Mouse (Mus musculus) neural tube, embryonic 15.5 days (tissue): ENCODE measurements around the gene Asap2. TPM values are rescaled to one million over a fixed set of nuclear protein-coding genes. Genes with fewer than 3 reads are reported as not detected.

ENCODE experiments used
- ATAC-seq: fragments of 200-750 bp; cut with Nextera tagmentation; 2 replicates; pipeline ENCODE4 v1.8.0; 2017; ENCODE audit warnings: mild to moderate bottlenecking, moderate TSS enrichment, moderate library complexity; ENCODE audit not compliant: low FRiP score
- H3K27ac ChIP-seq: fragments of 300-500 bp; sonication (generic); replicated peaks from 2 replicates; pipeline ENCODE4 v1.5.1; 2015; ENCODE audit warnings: mild to moderate bottlenecking, inconsistent platforms
- H3K27me3 ChIP-seq: fragments of 300-500 bp; sonication (generic); replicated peaks from 2 replicates; pipeline ENCODE4 v1.6.1; 2015; ENCODE audit warnings: inconsistent platforms
- H3K36me3 ChIP-seq: fragments of 300-500 bp; sonication (generic); 2 replicates; pipeline ENCODE4 v1.6.1; 2015; ENCODE audit warnings: inconsistent platforms
- H3K4me1 ChIP-seq: fragments of 300-500 bp; sonication (generic); 2 replicates; pipeline ENCODE4 v1.6.1; 2015; ENCODE audit warnings: inconsistent platforms
- H3K4me2 ChIP-seq: fragments of 300-500 bp; sonication (generic); 2 replicates; pipeline ENCODE4 v1.6.1; 2015; ENCODE audit warnings: inconsistent platforms, mild to moderate bottlenecking, moderate library complexity
- H3K4me3 ChIP-seq: fragments of 300-500 bp; sonication (generic); replicated peaks from 2 replicates; pipeline ENCODE4 v1.5.1; 2015; ENCODE audit warnings: mild to moderate bottlenecking, inconsistent platforms
- H3K9ac ChIP-seq: fragments of 300-500 bp; sonication (generic); replicated peaks from 2 replicates; pipeline ENCODE4 v1.6.1; 2015; ENCODE audit warnings: mild to moderate bottlenecking, inconsistent platforms
- H3K9me3 ChIP-seq: fragments of 300-500 bp; sonication (generic); replicated peaks from 2 replicates; pipeline ENCODE4 v1.6.1; 2016; ENCODE audit warnings: inconsistent platforms
- WGBS: fragments of 180-500 bp; shearing (Covaris S2); methylation state at CpG from one replicate; pipeline ENCODE4 v1.1.7; 2015; ENCODE audit warnings: mixed read lengths; 5-methylcytosine and 5-hydroxymethylcytosine counted together
- polyA plus RNA-seq: library from polyadenylated mRNA; unstranded; fragments of >200 nt; fragmentation: Nextera tagmentation; extraction: Ambion mirVana; gene quantifications from 2 replicates; pipeline ENCODE4 v1.2.1, GENCODE M21; 2015

The Asap2 gene
- polyA plus RNA-seq, 1 experiment from 2014 or later: 10.8 TPM

DNA sequence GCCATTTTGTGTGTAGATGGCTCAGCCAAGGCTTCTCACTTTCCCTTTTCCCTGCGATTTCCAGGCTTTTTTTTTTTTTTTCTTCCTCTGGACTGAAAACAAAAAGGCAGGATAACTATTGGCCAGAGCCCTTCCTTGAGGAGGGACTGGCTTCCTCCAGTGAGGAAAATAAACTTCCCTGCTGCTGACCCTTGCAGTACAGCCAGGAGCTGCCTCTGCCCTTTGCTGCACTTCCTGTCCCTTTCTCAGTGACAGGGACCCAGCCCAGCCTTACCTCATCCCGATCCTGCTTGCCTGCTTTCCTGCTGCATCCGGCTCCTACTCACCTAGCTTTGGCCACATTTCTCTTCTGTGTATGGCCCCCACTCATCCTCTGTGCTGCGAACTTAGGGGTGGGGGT is 164.8 kb downstream of the Asap2 start:
- H3K27ac ChIP-seq: no peak overlapping the region
- H3K27me3 ChIP-seq: no peaks in the 10 kb centered on the region
- H3K36me3 ChIP-seq: no peaks in the 10 kb centered on the region
- no peak overlapping the region for H3K4me3 ChIP-seq
- 75% methylated on average over 4 of the region's 4 CpGs for WGBS
- H3K9me3 ChIP-seq: no peaks in the 10 kb centered on the region
- H3K9ac ChIP-seq: no peak overlapping the region
- H3K4me2 ChIP-seq: no peak overlapping the region
- peaks cover 39% of the 10 kb centered on the region for H3K4me1 ChIP-seq
- no peak for ATAC-seq

DNA sequence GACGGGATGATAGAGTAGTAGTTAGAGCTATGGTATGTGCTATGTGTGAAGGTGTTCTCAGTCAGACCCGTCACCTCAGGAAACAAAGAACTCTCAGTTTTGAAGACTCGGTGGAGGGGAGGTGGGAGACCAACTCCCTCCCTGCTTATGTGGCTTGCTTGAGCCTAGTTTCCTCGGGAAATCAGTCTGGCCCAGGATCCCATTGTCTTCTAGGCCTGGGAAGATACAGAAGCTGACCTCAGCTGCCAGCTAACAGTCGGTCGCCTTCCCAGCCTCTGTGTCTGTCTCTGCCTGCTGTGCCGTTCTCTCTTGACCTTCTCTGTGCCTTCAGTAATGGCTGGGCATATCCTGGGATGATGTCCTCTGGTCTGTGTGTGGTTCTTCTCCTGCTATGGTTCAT is 169.0 kb downstream of the Asap2 start:
- no peak overlapping the region for H3K4me3 ChIP-seq
- no peak for ATAC-seq
- H3K9me3 ChIP-seq: no peaks in the 10 kb centered on the region
- H3K36me3 ChIP-seq: no peaks in the 10 kb centered on the region
- H3K4me2 ChIP-seq: no peak overlapping the region
- no peaks in the 10 kb centered on the region for H3K27me3 ChIP-seq
- no peak overlapping the region for H3K27ac ChIP-seq
- peaks cover 44% of the 10 kb centered on the region for H3K4me1 ChIP-seq
- 48% methylated on average over 7 of the region's 7 CpGs for WGBS
- no peak overlapping the region for H3K9ac ChIP-seq

DNA sequence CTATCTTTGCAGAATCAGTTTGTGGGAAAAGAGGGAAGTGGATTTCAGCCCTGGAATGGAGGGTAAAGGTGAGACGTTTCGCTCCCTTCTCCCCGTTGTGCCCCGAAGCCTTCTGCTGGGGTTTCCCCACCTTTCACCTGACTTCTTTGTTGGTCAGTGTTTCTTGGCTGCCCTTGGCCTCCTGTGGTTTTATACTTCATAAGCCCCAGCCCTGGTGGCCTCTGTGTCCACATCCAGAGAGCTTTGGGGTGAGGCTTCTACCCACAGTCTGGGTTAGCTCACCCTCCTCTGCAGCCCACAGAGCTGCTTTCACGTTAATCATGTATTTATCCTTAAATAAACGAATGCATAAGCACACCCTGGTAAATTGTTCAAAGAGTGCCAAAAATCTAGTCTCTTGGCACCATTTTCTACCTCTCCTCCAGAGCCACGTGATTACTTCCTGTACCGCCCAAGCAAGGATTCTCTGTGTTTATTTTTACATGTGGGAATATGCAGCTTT is 170.1 kb downstream of the Asap2 start:
- H3K4me3 ChIP-seq: no peak overlapping the region
- 67% methylated on average over 8 of the region's 8 CpGs for WGBS
- peak; percentile 7; the same call in 1 of the 2 replicates for ATAC-seq
- H3K9ac ChIP-seq: no peak overlapping the region
- H3K9me3 ChIP-seq: no peaks in the 10 kb centered on the region
- no peaks in the 10 kb centered on the region for H3K27me3 ChIP-seq
- peaks cover 41% of the 10 kb centered on the region for H3K4me1 ChIP-seq
- no peak overlapping the region for H3K4me2 ChIP-seq
- H3K27ac ChIP-seq: peak overlapping the region; percentile 46; the same call in 1 of the 2 replicates
- H3K36me3 ChIP-seq: no peaks in the 10 kb centered on the region

DNA sequence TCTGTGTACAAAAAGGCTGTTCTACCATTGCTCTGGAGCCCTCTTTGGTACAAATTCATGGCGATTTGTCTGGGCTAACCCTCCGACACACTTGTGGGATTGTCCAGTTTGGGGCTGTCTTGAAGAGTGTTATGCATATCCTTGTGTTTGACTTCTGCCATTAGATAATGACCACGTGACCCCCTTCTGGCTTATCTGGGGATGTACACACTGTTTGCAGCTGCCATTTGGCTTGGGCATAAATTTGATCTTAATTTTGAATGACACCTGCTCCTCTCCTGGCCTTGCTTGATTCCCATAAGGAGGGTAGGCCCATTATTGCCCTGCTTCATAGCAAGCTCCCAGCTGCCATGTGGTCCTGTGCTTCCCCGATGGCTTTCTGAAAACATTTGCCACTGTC is 171.6 kb downstream of the Asap2 start:
- no peaks in the 10 kb centered on the region for H3K36me3 ChIP-seq
- H3K27me3 ChIP-seq: no peaks in the 10 kb centered on the region
- peaks cover 48% of the 10 kb centered on the region for H3K4me1 ChIP-seq
- H3K9me3 ChIP-seq: no peaks in the 10 kb centered on the region
- 86% methylated on average over 4 of the region's 4 CpGs for WGBS
- H3K4me2 ChIP-seq: no peak overlapping the region
- H3K27ac ChIP-seq: no peak overlapping the region
- no peak for ATAC-seq
- H3K4me3 ChIP-seq: no peak overlapping the region
- no peak overlapping the region for H3K9ac ChIP-seq

DNA sequence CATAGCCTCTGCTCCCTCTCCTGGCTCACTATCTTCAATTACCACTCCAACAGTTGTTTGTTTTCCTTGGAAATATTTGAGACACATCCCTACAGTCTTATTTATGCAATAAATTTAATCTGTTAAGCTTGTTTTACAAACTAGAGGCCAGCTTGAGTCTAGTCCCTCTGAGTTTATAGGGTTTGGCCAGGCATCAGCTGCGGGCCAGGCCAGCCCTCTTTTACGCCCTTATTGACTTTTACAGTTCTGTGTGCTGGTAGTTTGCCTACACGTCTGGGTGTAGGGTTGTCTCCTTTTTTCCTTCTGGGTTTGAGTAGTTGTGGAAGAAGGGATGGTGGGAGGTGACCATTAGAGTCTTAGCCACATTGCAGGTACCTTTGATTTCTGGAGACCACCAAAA is 173.4 kb downstream of the Asap2 start:
- Histone ChIP-seq H3K4me2 (no peak overlapping the region), H3K27me3 (no peaks in the 10 kb centered on the region), H3K27ac (no peak overlapping the region; the same call in 1 of the 2 replicates), H3K4me3 (no peak overlapping the region), H3K9me3 (no peaks in the 10 kb centered on the region), H3K9ac (no peak overlapping the region), H3K4me1 (peaks cover 57% of the 10 kb centered on the region), H3K36me3 (peaks cover 4% of the 10 kb centered on the region)
- WGBS: 41% methylated on average over 3 of the region's 3 CpGs
- ATAC-seq: no peak

DNA sequence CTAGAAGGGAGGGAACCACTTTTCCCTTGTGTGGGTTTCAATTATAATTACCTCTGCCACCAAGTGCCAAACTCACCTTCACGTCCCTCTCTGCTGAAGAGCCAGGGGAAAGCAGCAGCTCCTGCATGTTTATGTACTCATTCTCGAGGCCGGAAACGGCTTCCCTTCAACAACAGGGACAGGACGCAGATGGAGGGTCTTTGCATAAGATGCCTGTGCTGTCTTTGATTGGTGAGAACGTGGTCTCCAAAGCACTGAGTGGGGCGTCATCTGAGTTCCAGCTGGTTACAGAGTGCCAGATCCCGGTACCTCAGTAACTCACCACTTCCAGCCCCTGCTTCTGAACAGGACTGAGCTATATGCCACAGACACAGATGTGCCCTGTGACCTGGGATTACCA is 174.0 kb downstream of the Asap2 start:
- ATAC-seq: no peak
- H3K4me3 ChIP-seq: no peak overlapping the region
- H3K36me3 ChIP-seq: peaks cover 8% of the 10 kb centered on the region
- H3K27me3 ChIP-seq: no peaks in the 10 kb centered on the region
- WGBS: 63% methylated on average over 8 of the region's 8 CpGs
- H3K9me3 ChIP-seq: no peaks in the 10 kb centered on the region
- H3K4me2 ChIP-seq: no peak overlapping the region
- peaks cover 53% of the 10 kb centered on the region for H3K4me1 ChIP-seq
- no peak overlapping the region for H3K9ac ChIP-seq
- 0 out of 2 replicates have a peak overlapping the region, but pooled peaks have one; percentile 20 for H3K27ac ChIP-seq

DNA sequence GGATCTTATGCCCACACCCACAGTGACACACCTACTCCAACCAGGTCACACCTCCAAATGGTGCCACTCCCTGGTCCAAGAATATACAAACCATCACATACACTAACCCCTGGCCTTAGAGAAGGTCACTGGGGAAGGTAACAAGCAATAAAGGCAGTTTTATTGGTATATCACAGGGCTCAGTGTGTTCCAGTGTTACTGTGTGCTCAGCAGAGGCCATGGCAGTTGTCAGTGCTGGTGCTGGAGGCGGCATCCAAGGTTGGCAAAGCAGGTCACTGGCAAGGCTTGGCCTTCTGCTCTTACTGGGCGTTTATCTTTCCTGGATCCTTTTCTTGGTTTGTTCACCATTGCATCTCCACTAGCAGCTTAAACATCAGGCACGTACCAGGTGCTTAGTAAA is 174.9 kb downstream of the Asap2 start:
- Histone ChIP-seq H3K27me3 (no peaks in the 10 kb centered on the region), H3K27ac (no peak overlapping the region), H3K9ac (no peak overlapping the region), H3K36me3 (peaks cover 13% of the 10 kb centered on the region), H3K9me3 (no peaks in the 10 kb centered on the region), H3K4me1 (peaks cover 44% of the 10 kb centered on the region), H3K4me3 (no peak overlapping the region), H3K4me2 (no peak overlapping the region)
- no peak for ATAC-seq
- WGBS: 83% methylated on average over 3 of the region's 3 CpGs

DNA sequence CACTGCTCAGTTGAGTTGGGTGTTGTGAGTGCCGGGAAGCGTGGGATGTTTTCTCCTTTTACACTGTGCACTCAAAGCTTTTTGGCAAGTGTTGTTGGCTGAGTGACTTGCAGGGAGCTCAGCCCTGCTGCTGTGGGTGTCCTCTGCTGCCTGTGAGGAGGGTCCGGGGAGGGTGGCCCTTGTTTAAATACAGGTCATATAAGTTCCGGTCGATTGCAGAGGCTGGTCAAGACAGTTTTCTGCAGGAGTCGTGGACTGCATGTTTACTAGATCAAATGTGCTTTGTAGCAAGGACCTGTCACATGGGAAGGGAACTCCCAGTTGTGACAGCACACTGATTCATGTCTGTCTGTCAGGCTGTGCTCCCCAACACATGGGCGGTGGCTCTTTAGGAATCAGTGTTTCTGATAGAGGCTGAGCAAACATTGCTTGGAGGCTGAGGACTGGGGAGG is 175.7 kb downstream of the Asap2 start:
- H3K9me3 ChIP-seq: no peaks in the 10 kb centered on the region
- peaks cover 39% of the 10 kb centered on the region for H3K4me1 ChIP-seq
- 0 out of 2 replicates have a peak overlapping the region, but pooled peaks have one; percentile 18 for H3K27ac ChIP-seq
- ATAC-seq: peak; percentile 11; the same call in 1 of the 2 replicates
- 46% methylated on average over 7 of the region's 7 CpGs for WGBS
- H3K4me3 ChIP-seq: no peak overlapping the region
- no peaks in the 10 kb centered on the region for H3K27me3 ChIP-seq
- H3K9ac ChIP-seq: no peak overlapping the region
- no peak overlapping the region for H3K4me2 ChIP-seq
- peaks cover 13% of the 10 kb centered on the region for H3K36me3 ChIP-seq

DNA sequence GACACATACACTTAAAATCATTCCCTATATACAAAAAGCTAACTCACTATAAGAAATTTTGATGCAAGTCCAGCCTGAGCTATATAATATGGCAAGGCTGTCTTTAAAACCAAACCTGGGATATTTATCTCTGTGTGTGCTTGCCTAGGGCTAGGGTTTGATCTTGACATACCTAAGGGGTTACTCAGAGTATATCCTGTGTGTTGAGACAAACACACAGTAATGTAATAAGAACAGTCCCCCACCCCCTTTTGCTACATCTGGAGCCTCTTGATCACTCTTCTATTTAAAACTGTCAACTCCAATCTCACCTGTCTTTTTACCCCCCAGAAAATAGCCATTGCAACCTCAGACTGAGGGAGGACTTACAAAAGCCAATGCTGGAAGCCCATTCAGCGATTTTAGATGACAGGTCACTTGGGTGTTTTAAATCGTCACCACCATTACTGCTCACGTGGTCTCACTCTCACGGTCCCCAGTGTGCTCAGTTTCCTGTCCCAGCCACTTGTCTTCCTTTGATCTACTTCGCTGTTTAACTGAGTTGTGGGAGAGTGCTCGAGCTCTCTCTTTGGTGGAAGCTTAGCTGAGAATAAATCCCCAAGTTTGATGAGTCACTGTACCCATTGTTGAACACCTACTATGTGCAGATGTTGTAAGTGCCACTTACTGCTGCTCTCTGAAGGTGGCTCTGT is 176.8 kb downstream of the Asap2 start:
- H3K36me3 ChIP-seq: peaks cover 13% of the 10 kb centered on the region
- no peaks in the 10 kb centered on the region for H3K9me3 ChIP-seq
- WGBS: 30% methylated on average over 6 of the region's 6 CpGs
- no peak overlapping the region for H3K27ac ChIP-seq
- no peak for ATAC-seq
- no peak overlapping the region for H3K4me2 ChIP-seq
- no peak overlapping the region for H3K9ac ChIP-seq
- no peak overlapping the region for H3K4me3 ChIP-seq
- H3K27me3 ChIP-seq: no peaks in the 10 kb centered on the region
- peaks cover 39% of the 10 kb centered on the region for H3K4me1 ChIP-seq

DNA sequence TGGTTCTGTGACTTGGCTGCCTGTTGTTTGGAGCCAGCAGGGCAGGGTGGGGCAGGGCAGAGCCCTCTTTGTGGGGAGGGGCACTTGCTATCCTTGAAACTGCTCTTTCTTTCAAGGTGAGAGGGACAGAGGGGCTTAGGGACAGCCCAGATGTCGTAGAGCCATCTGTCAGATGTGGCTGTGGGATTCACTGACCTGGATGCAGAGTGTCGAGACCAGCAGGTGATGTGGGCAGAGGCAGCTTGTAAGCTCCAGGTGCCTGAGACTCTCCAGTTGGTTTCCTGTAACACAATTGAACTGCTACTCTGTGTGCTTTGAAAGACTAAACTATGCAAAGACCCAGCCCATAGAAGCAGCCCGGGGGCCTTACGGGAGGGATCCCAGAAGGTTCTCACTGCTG is 177.5 kb downstream of the Asap2 start:
- H3K4me2 ChIP-seq: no peak overlapping the region
- no peak overlapping the region for H3K27ac ChIP-seq
- H3K9me3 ChIP-seq: no peaks in the 10 kb centered on the region
- ATAC-seq: no peak
- peaks cover 39% of the 10 kb centered on the region for H3K4me1 ChIP-seq
- WGBS: 72% methylated on average over 4 of the region's 4 CpGs
- H3K27me3 ChIP-seq: no peaks in the 10 kb centered on the region
- H3K9ac ChIP-seq: no peak overlapping the region
- peaks cover 13% of the 10 kb centered on the region for H3K36me3 ChIP-seq
- no peak overlapping the region for H3K4me3 ChIP-seq

DNA sequence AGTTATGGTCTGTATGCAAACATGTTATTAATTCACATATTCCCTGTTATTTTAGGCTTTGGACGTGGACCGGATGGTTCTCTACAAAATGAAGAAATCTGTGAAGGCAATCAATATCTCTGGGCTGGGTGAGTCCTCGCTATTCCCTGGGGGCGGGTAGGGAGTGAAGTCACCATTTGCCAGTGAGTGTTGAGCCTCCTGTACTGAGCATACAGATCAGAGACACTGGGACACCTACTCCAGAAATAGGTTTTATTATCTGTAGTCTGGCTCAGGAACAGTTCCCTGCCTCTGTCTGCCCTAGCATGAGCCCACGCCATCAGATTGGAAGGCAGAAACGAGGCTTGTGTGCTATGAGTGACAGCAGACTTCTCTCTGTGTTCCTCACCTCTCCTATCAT is 177.9 kb downstream of the Asap2 start:
- no peak for ATAC-seq
- H3K4me2 ChIP-seq: no peak overlapping the region
- no peak overlapping the region for H3K9ac ChIP-seq
- no peak overlapping the region for H3K27ac ChIP-seq
- no peak overlapping the region for H3K4me3 ChIP-seq
- 87% methylated on average over 6 of the region's 6 CpGs for WGBS
- no peaks in the 10 kb centered on the region for H3K27me3 ChIP-seq
- peaks cover 38% of the 10 kb centered on the region for H3K4me1 ChIP-seq
- peaks cover 13% of the 10 kb centered on the region for H3K36me3 ChIP-seq
- H3K9me3 ChIP-seq: no peaks in the 10 kb centered on the region

DNA sequence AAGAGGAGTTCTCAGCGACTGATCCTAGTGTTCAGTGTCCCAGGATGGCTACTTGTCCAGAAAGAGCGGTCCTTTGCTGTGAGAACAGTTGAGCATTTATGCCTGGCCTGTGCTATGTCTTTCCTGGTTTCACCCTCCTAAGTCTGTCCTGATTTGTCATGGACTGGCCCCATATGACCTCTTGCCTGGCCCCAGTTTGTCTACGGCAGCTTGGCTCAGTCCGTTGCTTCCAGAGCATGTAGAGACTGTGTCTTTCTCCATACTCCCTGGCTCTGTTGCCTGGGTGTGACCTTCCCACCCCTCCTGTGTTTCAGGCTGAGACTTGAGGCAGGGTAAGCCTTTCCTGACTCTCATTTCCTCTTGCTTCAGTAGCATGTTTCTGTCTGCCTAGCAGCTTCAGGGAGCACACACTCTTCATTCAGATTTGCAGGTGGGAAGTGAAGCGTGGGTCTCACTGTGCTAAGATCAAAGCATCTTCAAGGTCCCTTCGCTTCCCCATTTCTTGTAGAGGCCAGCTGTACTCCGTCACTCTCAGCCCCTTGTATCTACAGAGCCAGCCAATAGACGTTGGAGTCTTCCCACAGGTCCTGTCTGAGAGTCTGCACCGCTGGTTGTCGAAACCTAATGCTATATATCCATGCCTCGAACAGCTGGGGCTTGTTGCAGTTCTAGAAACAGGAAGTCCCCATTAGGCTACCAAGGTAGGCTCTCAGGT is 181.7 kb downstream of the Asap2 start:
- no peaks in the 10 kb centered on the region for H3K27me3 ChIP-seq
- WGBS: 92% methylated on average over 11 of the region's 11 CpGs
- no peaks in the 10 kb centered on the region for H3K9me3 ChIP-seq
- H3K27ac ChIP-seq: no peak overlapping the region
- no peak overlapping the region for H3K4me3 ChIP-seq
- H3K9ac ChIP-seq: no peak overlapping the region
- H3K4me2 ChIP-seq: no peak overlapping the region
- H3K4me1 ChIP-seq: peaks cover 10% of the 10 kb centered on the region
- ATAC-seq: no peak
- H3K36me3 ChIP-seq: peaks cover 13% of the 10 kb centered on the region
